Mouse (Mus musculus) activated CD4-positive, CD25-positive, alpha-beta regulatory T cell, adult 4 months (primary cell): ENCODE measurements around the gene Map3k21. TPM values are rescaled to one million over a fixed set of nuclear protein-coding genes. Genes with fewer than 3 reads are reported as not detected.

ENCODE experiments used
- ATAC-seq: one replicate; pipeline ENCODE4 v1.8.0; 2017
- polyA plus RNA-seq, 2 experiments: library from polyadenylated mRNA; unstranded; fragments of 100-300 nt; shearing (Covaris generic); gene quantifications; one replicate each; pipeline ENCODE4 v1.2.1; 2017

Map3k21 gene
- polyA plus RNA-seq, 2 experiments from 2014 or later = not detected

DNA sequence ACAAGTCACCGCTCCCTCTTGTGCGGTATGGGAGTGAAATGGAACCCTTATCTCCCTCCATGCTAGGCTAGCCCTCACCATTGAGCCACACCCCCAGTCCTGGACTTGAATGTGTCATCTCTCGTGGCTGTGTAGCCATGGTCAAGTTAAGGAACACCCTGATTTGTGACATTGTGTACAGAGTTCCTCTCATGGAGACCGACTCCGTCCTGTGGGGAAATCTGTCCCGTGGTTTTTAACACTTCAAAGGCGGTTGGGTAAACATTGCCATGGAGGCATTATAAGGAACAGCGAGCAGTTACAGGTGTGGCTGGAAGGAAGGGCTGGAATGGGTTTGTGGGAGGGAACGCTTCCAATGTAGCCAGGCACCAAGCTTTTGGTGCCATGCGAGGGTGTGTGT lies 6.8 kb downstream of the Map3k21 start:
- ATAC-seq = no peak

- ATAC-seq = no peak
Measured at GRCm38 (mm10) chr8:125918719-125919118, 8.5 kb downstream of the Map3k21 start.

DNA sequence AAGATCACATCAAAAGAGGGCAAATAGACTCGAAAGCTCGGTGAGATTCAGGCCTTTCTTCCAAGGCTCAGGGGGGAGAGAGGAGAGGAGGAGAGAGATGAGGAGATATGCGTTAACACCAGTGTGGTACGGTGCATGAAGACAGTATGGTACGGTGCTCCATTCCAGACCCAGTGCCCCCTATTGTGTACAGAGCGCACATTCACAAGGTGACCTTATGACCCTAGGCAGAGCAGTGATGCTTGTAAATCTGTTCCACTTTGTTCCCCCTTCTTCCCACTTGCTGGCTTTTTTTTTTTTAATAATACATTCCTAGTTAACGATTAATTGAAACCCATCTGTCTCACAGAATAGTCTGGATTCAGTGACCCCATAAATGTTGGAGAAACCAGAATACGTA lies 9.3 kb downstream of the Map3k21 start:
- no peak for ATAC-seq

- ATAC-seq = no peak
Measured at GRCm38 (mm10) chr8:125920281-125920680, 10.0 kb downstream of the Map3k21 start.

GRCm38 (mm10) chr8:125920761-125921160 lies 10.5 kb downstream of the Map3k21 start:
- no peak for ATAC-seq

DNA sequence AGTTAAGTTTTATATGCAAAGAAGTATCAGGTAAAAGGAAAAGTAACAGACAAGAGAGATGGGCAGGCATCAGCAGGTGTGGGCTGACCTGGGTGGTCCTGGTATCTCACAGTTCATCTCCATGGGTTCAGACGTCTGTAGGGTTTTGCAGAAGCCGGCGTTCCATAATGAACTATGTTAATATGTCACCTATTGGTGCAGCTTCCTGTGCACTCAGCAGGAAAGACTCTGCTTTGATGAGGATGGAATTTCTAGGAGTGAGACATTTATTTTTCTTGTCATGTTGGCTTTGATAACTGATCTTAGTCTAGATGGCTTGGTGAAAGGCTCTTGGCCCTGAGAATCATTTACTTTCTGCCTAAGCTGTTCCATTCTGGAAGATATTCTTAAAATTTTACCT lies 12.1 kb downstream of the Map3k21 start:
- no peak for ATAC-seq

DNA sequence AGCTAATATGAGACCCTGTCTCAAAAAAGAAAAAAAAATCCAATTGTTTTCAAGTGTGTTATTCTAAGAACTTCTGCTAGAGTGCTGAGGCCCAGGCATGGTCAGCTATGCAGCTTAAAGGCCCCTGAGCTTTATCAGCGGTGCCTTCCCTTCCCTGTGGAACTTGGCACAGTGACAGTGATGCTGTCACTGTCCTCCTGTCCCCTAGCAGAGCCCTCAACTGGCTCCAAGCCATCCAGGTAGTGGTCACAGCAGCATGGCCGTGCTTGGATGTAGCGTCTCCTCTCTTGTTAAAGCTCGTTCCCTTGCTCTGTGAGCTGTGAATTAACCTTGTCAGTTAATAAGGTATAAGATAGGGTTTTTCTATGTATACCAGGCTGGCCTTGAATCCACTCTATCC lies 16.4 kb downstream of the Map3k21 start:
- ATAC-seq = no peak

DNA sequence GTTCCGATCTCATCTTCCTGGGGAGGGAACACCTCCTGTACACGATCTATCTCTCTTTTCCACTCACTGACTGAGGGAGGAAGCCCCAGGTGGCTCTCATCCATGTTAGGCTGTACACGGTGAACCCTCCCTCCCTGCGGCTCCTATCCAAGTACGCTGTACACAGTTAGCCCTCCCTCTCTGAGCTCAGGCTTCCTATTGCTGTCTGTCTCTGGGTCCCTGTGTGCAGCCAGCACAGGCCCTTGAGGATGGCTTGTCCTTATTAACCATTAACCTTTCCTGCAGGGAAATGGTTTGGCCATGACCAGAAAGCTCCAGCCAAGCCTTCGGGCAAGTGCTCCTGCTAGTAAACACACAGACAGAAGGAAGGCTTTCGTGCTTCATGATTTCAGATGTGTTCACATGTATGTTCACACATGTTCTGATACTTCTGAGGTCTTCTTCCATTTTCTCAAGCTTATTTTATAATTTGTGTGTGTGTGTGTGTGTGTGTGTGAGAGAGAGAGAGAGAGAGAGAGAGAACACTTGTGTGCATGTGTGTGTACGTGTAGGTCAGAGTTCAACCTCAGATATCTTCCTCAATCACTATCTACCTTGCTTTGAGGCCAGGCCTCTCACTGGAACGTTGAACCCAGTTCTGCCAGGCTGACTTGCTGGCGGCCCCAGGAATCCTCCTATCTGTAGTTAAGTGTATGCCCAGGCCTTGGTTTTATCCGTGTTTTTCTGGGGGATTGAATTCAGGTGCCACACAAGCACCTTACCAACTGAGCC lies 20.2 kb downstream of the Map3k21 start:
- ATAC-seq = no peak

- ATAC-seq = no peak
Measured at GRCm38 (mm10) chr8:125931822-125932221, 21.6 kb downstream of the Map3k21 start.

DNA sequence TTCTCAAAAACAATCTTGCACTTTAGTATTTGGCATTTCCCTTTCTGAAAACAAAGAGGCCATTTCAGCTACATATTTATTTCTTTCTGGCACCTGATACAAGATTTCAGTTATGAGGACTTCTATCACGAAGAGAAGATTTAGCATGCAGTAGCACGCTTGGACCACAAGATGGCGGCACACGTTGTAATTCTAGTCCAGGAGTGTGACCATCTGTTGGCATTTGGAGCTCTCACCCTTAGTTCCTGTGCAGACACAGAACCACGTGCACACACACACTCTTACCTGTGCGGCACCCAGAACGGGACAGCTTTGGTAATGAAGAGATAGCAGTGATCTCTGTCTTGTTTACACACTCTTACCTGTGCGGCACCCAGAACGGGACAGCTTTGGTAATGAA lies 25.4 kb downstream of the Map3k21 start:
- ATAC-seq = no peak

- no peak for ATAC-seq
Measured at GRCm38 (mm10) chr8:125944511-125944910, 34.3 kb downstream of the Map3k21 start.

DNA sequence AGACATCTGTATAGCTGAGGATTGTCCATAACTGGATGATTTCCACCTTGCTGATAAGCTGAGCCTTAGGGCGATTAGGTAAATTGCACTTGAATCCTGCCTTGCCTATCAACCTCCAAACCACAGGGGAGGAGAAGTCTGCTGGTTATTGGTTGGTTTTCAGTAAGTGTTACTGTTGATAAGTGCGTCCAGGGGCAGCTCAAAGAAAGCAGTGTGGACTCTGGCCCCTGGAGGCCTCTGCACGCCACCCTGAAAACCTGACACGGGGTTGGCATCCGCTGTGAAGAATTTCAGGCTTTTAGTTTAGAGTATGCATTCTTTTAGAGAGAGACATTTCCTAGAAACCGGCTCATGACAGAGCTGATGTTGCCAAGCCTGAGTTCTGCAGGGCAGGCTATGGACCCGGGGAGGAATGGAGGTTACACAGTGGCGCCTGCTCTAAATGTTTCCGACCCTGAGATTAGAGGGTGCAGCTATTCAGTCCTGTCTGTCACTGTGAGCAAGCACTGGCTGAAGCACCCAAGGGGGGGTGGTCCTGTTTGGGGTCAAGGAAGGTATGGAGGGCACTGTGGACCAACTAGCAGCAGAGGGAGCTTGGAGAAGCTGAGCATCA lies 38.6 kb downstream of the Map3k21 start:
- no peak for ATAC-seq

- peak; percentile 89 for ATAC-seq
Measured at GRCm38 (mm10) chr8:125950007-125950940, 40.0 kb downstream of the Map3k21 start.

DNA sequence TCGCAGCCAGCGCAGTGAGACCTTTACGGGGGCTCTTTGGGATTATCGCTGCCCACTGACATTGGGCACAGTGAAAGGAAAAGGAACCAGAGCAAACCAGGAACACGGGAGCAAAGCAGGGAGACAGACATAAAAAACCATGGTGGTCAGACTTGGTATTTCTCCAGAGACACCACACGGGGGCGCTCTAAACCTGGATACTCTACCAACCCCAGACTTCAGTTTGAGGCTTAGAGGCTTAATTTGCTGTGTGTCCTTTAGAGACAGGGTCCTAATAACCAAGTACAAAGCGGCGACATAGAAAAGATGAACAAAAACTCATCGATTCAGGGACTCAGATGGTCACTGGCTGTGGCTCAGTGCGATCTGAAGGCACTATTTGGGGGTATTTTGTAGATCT lies 45.4 kb downstream of the Map3k21 start:
- no peak for ATAC-seq

- ATAC-seq = no peak
Measured at GRCm38 (mm10) chr8:125956796-125957195, 46.5 kb downstream of the Map3k21 start.

- ATAC-seq = no peak
Measured at GRCm38 (mm10) chr8:125957226-125957993, 47.2 kb downstream of the Map3k21 start.

DNA sequence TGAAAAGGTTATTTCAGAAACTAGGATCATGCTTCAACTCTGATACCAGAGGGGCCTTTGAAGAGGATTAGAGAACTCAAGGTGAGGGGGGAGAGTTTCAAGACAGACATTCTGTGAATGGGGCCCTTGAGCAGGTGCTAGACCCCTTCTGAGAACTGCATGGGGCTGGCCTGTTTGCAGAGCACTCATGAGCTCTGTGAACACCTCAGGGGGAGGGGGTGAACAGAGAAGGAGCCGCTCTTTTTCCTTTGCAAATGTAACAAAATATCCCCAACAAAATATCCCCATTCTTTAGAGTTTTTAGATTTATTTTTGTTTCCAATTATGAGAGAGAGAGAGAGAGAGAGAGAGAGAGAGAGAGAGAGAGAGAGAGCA lies 47.7 kb downstream of the Map3k21 start:
- no peak for ATAC-seq

GRCm38 (mm10) chr8:125959363-125959771 lies 49.1 kb downstream of the Map3k21 start:
- ATAC-seq = no peak

DNA sequence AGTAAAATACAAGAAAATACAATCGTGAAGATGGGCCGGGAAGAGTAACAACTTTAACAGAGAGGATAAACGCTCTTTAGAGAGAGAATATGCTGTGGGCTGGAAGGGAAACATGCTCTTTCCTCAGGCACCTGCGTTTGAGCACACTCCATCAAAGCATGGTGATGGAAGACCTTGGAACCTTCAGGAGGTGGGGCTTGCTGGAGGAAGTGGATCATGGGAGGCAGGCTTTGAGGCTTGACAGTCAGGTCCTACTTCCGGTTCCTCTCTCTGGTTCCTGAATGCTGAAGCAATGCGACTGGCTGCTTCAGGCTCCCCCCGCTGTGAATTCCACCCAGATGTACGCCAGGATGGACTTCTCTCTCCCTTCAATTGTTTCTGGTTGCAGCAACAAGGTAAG lies 49.8 kb downstream of the Map3k21 start:
- no peak for ATAC-seq

DNA sequence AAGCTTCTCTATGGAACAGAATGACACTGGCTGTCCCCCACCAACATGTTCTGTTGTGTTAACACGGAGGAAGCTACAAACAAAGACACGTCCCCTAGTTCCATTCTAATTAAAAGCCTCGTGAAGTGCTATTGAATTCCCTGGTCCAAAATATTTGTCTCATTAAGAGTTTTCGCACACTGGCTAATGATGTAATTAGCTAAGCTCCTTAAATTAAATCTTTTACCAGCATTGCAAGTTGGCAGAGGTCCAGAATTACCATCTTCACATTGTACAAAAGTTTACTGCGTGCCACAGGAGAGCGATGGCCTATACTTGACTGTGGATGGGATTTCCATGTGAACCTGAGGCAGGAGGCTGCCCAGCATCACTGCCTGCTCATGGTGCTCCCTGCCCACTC lies 51.5 kb downstream of the Map3k21 start:
- no peak for ATAC-seq

GRCm38 (mm10) chr8:125963807-125964211 lies 53.6 kb downstream of the Map3k21 start:
- no peak for ATAC-seq

DNA sequence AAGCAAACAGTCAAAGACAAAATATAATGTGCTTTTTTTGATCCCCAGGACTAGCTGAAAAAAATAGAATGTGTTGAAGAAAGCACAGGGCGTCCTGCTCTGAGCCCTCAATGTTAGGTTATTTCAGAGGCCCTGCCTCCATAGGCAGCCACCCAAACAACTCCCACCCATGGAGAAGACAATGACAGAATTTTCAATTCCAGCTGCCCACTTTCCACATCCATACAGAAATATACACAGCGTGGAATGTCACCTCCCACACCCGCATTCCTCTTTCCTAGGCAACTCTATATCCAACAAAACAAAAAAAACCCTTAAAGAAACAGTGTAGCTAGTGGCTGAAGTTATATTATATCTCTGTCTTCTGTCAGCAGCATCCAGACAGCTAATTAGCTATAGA lies 61.1 kb downstream of the Map3k21 start:
- ATAC-seq = no peak

DNA sequence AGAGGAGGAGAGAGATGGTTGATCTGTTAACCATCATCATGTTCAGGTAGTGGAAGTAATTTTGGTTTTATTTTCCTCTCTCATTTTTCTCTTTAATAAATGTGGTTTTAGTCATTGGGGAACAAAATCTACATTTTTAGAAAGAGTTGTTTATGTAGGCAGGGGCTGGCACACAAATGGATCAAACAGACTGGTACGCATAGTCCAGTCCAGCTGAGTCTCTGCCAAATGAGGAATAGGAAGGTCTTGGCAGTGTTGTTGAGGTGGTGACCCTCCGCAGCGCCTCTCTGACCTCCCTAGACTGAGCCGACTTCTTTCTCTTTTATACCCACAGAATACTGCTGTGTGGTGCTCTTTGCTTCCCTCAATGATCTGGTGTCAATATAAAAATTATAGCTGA lies 65.7 kb downstream of the Map3k21 start:
- ATAC-seq = no peak
